Mouse (Mus musculus) forebrain, postnatal 0 days (tissue): ENCODE data around the gene Pofut1. TPM values are rescaled to one million over a fixed set of nuclear protein-coding genes. Genes with fewer than 3 reads are reported as not detected.
"Not testable (repeated sequence)": the region's sequence is repeated elsewhere in the genome, so short reads cannot be mapped to it uniquely, and the experiment has no call there.

ENCODE experiments used
- ATAC-seq: fragments of 200-750 bp; cut with Nextera tagmentation; 2 replicates; pipeline ENCODE4 v1.8.0; 2017; ENCODE audit warnings: mild to moderate bottlenecking, moderate library complexity
- DNase-seq: peaks from one replicate; pipeline ENCODE4 v3.0.0-alpha.2; 2015
- H3K27ac ChIP-seq: fragments of 300-500 bp; sonication (generic); 2 replicates; pipeline ENCODE4 v1.5.1; 2014; ENCODE audit warnings: low read depth, mild to moderate bottlenecking, antibody characterized with exemption, low read length, moderate library complexity, mixed read lengths
- H3K27me3 ChIP-seq: fragments of 300-500 bp; sonication (generic); 2 replicates; pipeline ENCODE4 v1.6.1; 2014; ENCODE audit warnings: mild to moderate bottlenecking, low read length, mixed read lengths; ENCODE audit not compliant: insufficient read depth
- H3K36me3 ChIP-seq: fragments of 300-500 bp; sonication (generic); 2 replicates; pipeline ENCODE4 v1.6.1; 2014; ENCODE audit warnings: mild to moderate bottlenecking, moderate library complexity; ENCODE audit not compliant: insufficient read depth
- H3K4me1 ChIP-seq: fragments of 300-500 bp; sonication (generic); 2 replicates; pipeline ENCODE4 v1.6.1; 2014; ENCODE audit warnings: antibody characterized with exemption; ENCODE audit not compliant: insufficient read depth
- H3K4me2 ChIP-seq: fragments of 300-500 bp; sonication (generic); 2 replicates; pipeline ENCODE4 v1.6.1; 2014; ENCODE audit warnings: low read depth, mild to moderate bottlenecking, moderate library complexity
- H3K4me3 ChIP-seq: fragments of 300-500 bp; sonication (generic); 2 replicates; pipeline ENCODE4 v1.5.1; 2014; ENCODE audit warnings: low read depth, low read length, mixed read lengths
- H3K9ac ChIP-seq: fragments of 300-500 bp; sonication (generic); 2 replicates; pipeline ENCODE4 v1.6.1; 2014; ENCODE audit warnings: mild to moderate bottlenecking
- H3K9me3 ChIP-seq: fragments of 300-500 bp; sonication (generic); 2 replicates; pipeline ENCODE4 v1.6.1; 2016; ENCODE audit warnings: low read length
- CTCF ChIP-seq: sonication (generic); IDR thresholded peaks from 2 replicates; pipeline ENCODE4 v1.5.1; 2016; ENCODE audit warnings: antibody characterized with exemption, control low read depth, low read depth
- WGBS: fragments of 180-500 bp; shearing (Covaris S2); extraction: QIAGEN DNeasy Blood & Tissue Kit; methylation state at CpG from one replicate; pipeline ENCODE4 v1.1.7; 2014; 5-methylcytosine and 5-hydroxymethylcytosine counted together
- polyA plus RNA-seq: library from polyadenylated mRNA; unstranded; fragments of >200 nt; fragmentation: Nextera tagmentation; extraction: Ambion mirVana; gene quantifications from 2 replicates; pipeline ENCODE4 v1.2.1, GENCODE M21; 2015
- total RNA-seq: library from RNA; depleted of rRNA; stranded (reverse); fragments of >200 nt; gene quantifications from 2 replicates; pipeline ENCODE4 v1.2.3, GENCODE M21; 2014

Pofut1 gene
- total and polyA plus RNA-seq, 2 experiments from 2014 or later = 3.4 to 22.9 TPM

DNA sequence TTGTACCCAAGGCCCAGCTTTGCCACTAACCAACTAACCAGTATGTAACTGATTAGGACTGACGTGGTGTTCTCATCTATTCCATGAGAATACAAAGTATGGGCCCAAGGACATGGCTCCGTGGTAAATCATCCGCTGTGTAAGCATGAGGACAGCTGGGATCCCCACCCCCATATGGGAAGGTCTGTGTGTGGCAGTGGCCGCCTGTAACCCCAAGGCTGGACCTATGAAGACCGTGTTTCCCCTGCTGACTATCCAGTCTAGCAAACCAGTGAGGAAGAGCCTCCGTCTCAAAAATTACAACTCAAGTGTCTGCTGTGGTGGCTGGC, 33.5 kb downstream of the Pofut1 start:
- no peak for DNase-seq
- no peak for ATAC-seq
- Histone ChIP-seq H3K36me3 (no peaks in the 10 kb centered on the region), H3K4me1 (no peaks in the 10 kb centered on the region), H3K4me3 (no peak overlapping the region), H3K27ac (no peak overlapping the region), H3K9ac (no peak overlapping the region), H3K27me3 (no peaks in the 10 kb centered on the region), H3K9me3 (no peaks in the 10 kb centered on the region), H3K4me2 (no peak overlapping the region)
- TF ChIP-seq CTCF = no peak
- 77% methylated on average over 6 of the region's 6 CpGs for WGBS

DNA sequence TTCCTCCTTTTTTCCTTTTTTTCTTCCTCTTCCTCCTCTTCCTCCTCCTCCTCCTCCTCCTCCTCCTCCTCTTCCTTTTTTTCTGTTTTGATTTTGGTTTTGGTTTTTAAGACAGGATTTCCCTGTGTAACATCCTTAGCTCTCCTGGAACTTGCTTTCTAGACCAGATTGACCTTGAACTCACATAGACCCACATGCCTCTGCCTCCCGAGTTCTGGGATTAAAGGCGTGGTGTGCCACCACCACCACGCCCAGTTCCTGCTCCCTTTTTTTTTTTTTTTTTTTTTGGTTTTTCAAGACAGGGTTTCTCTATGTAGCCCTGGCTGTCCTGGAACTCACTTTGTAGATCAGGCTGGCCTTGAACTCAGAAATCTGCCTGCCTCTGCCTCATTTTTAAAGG, 34.2 kb downstream of the Pofut1 start:
- not testable (repeated sequence) for H3K36me3 ChIP-seq, ATAC-seq, H3K9ac ChIP-seq, H3K27me3 ChIP-seq, H3K9me3 ChIP-seq, H3K27ac ChIP-seq, DNase-seq, H3K4me2 ChIP-seq, H3K4me1 ChIP-seq, H3K4me3 ChIP-seq
- 89% methylated on average over 3 of the region's 3 CpGs for WGBS

DNA sequence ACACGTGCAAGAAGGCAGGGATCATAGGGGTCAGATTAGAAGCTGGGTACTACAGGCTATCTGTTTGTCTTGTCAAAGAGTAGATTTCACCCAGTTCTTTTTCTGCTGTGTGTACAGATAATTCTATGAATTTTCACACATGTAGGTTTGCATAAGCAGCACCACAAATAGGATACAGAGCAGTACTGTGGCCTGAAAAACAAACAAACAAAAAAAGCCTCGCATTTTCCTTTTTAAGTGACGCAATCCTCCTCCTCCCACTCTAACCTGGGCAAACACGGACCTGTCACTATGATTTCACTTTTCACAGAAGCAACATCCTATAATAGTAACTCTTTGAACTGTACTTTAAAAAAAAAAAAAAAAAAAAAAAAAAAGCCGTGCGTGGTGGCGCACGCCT, 35.1 kb downstream of the Pofut1 start:
- H3K36me3 ChIP-seq = no peaks in the 10 kb centered on the region
- H3K9ac ChIP-seq = no peak overlapping the region
- 92% methylated on average over 8 of the region's 8 CpGs for WGBS
- TF ChIP-seq CTCF = no peak
- no peaks in the 10 kb centered on the region for H3K9me3 ChIP-seq
- no peak for ATAC-seq
- no peak overlapping the region for H3K4me3 ChIP-seq
- no peaks in the 10 kb centered on the region for H3K27me3 ChIP-seq
- H3K4me1 ChIP-seq = no peaks in the 10 kb centered on the region
- DNase-seq = no peak
- H3K27ac ChIP-seq = no peak overlapping the region
- no peak overlapping the region for H3K4me2 ChIP-seq

DNA sequence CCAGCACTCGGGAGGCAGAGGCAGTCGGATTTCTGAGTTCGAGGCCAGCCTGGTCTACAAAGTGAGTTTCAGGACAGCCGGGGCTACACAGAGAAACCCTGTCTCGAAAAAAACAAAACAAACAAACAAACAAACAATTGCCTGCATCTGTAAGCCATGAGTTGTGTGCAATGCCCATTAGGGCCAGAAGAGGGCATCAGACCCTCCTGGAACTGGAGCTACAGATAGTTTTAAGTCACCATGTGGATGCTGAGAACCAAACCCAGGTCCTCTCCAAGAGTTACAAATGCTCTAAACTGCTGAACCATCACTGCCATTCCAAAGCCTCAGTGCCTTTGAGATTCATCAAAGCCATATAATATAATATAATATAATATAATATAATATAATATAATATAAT, 35.5 kb downstream of the Pofut1 start:
- not testable (repeated sequence) for H3K9me3 ChIP-seq, H3K4me2 ChIP-seq, ATAC-seq, H3K9ac ChIP-seq, H3K4me3 ChIP-seq, H3K4me1 ChIP-seq, DNase-seq, H3K36me3 ChIP-seq, H3K27ac ChIP-seq, H3K27me3 ChIP-seq
- 92% methylated on average over 5 of the region's 5 CpGs for WGBS

DNA sequence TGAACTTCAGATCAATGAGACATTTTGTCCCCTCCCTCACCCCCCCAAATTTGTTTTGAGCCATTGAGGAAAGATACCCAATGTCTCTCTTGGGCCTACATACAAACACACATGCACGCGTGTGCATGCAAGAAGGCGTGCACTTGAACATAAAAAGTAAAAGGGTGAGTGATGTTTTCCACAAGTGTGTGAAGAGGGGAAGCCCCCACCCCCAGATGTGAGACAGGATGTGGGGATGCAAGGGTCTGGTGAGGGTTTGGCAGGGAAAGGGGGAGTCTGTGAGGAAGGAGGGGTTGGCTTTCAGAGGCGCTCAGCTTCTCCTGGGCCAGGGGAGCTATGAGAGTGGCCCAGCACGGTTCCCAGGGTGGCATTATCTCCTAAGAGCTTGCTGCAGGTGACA, 37.0 kb downstream of the Pofut1 start:
- no peak for ATAC-seq

DNA sequence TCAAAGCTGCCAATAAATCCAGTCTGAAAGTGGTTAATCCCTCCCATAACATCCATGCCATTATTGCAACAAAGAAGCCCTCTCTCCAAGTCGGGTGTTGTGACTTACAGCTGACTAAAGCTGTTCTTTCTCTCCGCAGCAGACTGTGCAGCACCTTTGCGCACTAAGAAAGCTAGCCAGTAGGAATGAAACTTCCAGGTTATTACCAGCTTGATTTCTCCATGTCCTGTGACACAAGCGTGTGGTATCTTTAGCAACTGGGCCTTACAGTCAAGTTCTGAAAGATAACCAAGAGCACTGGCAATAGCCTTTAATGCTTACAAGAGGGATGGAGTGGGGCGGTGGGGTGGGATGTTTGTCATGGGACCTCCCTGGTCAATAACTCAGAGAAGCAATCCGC, 42.6 kb downstream of the Pofut1 start:
- H3K27me3 ChIP-seq = no peaks in the 10 kb centered on the region
- no peak overlapping the region for H3K27ac ChIP-seq
- ATAC-seq (no peak), DNase-seq (no peak)
- no peaks in the 10 kb centered on the region for H3K9me3 ChIP-seq
- no peak overlapping the region for H3K9ac ChIP-seq
- 87% methylated on average over 6 of the region's 6 CpGs for WGBS
- no peaks in the 10 kb centered on the region for H3K4me1 ChIP-seq
- no peak overlapping the region for H3K4me2 ChIP-seq
- H3K36me3 ChIP-seq = no peaks in the 10 kb centered on the region
- H3K4me3 ChIP-seq = no peak overlapping the region
- TF ChIP-seq CTCF = no peak

More for the DNA sequence above, 37.0 kb downstream of the Pofut1 start:
- Histone ChIP-seq H3K36me3 (no peaks in the 10 kb centered on the region), H3K9me3 (no peaks in the 10 kb centered on the region), H3K9ac (no peak overlapping the region), H3K4me1 (no peaks in the 10 kb centered on the region), H3K27ac (no peak overlapping the region), H3K4me3 (no peak overlapping the region), H3K27me3 (no peaks in the 10 kb centered on the region), H3K4me2 (no peak overlapping the region)
- TF ChIP-seq CTCF = no peak
- DNase-seq = no peak
- 92% methylated on average over 5 of the region's 5 CpGs for WGBS

DNA sequence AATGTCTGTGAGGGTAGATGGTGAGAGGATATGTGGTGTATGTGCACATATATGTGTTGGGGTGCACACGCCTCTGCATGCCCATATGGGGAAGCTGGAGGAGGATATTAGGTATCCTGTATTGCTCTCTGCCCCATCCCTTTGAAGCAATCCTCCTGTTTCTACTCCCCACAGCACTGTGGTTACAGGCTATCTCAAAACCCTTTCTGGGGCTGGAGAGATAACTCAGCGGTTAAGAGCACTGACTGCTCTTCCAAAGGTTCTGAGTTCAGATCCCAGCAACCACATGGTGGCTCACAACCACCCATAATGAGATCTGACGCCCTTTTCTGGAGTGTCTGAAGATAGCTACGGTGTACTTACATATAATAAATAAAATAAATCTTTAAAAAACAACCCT, 45.2 kb downstream of the Pofut1 start:
- no peak overlapping the region for H3K27ac ChIP-seq
- H3K4me2 ChIP-seq = no peak overlapping the region
- no peaks in the 10 kb centered on the region for H3K36me3 ChIP-seq
- no peak for TF ChIP-seq CTCF
- 94% methylated on average over 4 of the region's 4 CpGs for whole genome bisulfite sequencing
- ATAC-seq (no peak), DNase-seq (no peak)
- H3K27me3 ChIP-seq = no peaks in the 10 kb centered on the region
- no peak overlapping the region for H3K9ac ChIP-seq
- no peak overlapping the region for H3K4me3 ChIP-seq
- H3K4me1 ChIP-seq = no peaks in the 10 kb centered on the region; the same call in 1 of the 2 replicates
- no peaks in the 10 kb centered on the region for H3K9me3 ChIP-seq

DNA sequence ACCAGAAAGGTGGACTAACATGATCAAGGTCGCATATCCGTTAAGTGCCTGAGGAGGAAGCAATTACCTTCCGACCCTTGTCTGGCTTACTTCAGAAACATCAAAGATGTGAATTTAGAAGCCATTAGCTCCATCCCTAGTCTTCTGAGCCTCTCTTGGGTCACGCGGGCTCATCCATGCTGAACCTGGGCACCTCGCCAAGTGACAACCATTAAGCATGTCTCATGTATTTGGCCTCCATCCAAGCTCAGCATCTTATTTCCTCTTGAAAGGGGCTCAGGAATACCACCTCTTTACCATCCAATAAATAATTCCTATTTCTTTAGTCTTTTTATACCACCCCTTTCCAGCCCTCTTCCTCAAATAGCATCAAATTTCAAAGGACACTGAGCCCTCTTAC, 46.5 kb downstream of the Pofut1 start:
- peaks cover 10% of the 10 kb centered on the region; the same call in 1 of the 2 replicates for H3K4me1 ChIP-seq
- WGBS = 36% methylated on average over 6 of the region's 6 CpGs
- H3K4me3 ChIP-seq = no peak overlapping the region
- no peak for TF ChIP-seq CTCF
- H3K4me2 ChIP-seq = no peak overlapping the region
- no peak overlapping the region for H3K27ac ChIP-seq
- ATAC-seq (no peak), DNase-seq (peak; percentile 48)
- no peaks in the 10 kb centered on the region for H3K27me3 ChIP-seq
- no peaks in the 10 kb centered on the region for H3K9me3 ChIP-seq
- no peak overlapping the region for H3K9ac ChIP-seq
- H3K36me3 ChIP-seq = no peaks in the 10 kb centered on the region
